Mouse (Mus musculus): ENCODE data around the gene Rspo4. TPM values are rescaled to one million over a fixed set of nuclear protein-coding genes. Genes with fewer than 3 reads are reported as not detected.

The Rspo4 gene
- polyA plus RNA-seq (2014; fragmentation: Illumina TruSeq; extraction: RNeasy Lipid Tissue Mini Kit (QIAGEN cat#74804); ENCODE audit: insufficient read depth, low read depth, low replicate concordance) = 0.46 TPM

GRCm38 (mm10) chr2:151842648-151843226 lies at the start of gene Rspo4:
TSS of gene Rspo4 (plus strand) at chr2:151842927.

GRCm38 (mm10) chr2:151910919-151911500 lies 68.3 kb downstream of the Rspo4 start, which contains the start of gene Angpt4:
TSS of gene Angpt4 (plus strand) at chr2:151911210.

Other genes starting within 250 kb of the Rspo4 start
- gene Snph, start 210.3 kb upstream of the Rspo4 start, polyA plus RNA-seq (2014; fragmentation: Illumina TruSeq; extraction: RNeasy Lipid Tissue Mini Kit (QIAGEN cat#74804); ENCODE audit: insufficient read depth, low read depth, low replicate concordance) = 0.23 TPM
- not detected for gene Rad21l, start 174.4 kb upstream of the Rspo4 start, polyA plus RNA-seq (2014; fragmentation: Illumina TruSeq; extraction: RNeasy Lipid Tissue Mini Kit (QIAGEN cat#74804); ENCODE audit: insufficient read depth, low read depth, low replicate concordance)
- not detected for gene Tmem74b, start 140.9 kb upstream of the Rspo4 start, polyA plus RNA-seq (2014; fragmentation: Illumina TruSeq; extraction: RNeasy Lipid Tissue Mini Kit (QIAGEN cat#74804); ENCODE audit: insufficient read depth, low read depth, low replicate concordance)
- 16.5 TPM for gene Psmf1, start 98.7 kb upstream of the Rspo4 start, polyA plus RNA-seq (2014; fragmentation: Illumina TruSeq; extraction: RNeasy Lipid Tissue Mini Kit (QIAGEN cat#74804); ENCODE audit: insufficient read depth, low read depth, low replicate concordance)
- 0.66 TPM for gene Angpt4, start 68.3 kb downstream of the Rspo4 start, polyA plus RNA-seq (2014; fragmentation: Illumina TruSeq; extraction: RNeasy Lipid Tissue Mini Kit (QIAGEN cat#74804); ENCODE audit: insufficient read depth, low read depth, low replicate concordance)
- gene Fam110a, start 137.3 kb downstream of the Rspo4 start, polyA plus RNA-seq (2014; fragmentation: Illumina TruSeq; extraction: RNeasy Lipid Tissue Mini Kit (QIAGEN cat#74804); ENCODE audit: insufficient read depth, low read depth, low replicate concordance) = 24.8 TPM
- 11.0 TPM for gene Slc52a3, start 153.6 kb downstream of the Rspo4 start, polyA plus RNA-seq (2014; fragmentation: Illumina TruSeq; extraction: RNeasy Lipid Tissue Mini Kit (QIAGEN cat#74804); ENCODE audit: insufficient read depth, low read depth, low replicate concordance)
- not detected for gene Scrt2, start 238.6 kb downstream of the Rspo4 start, polyA plus RNA-seq (2014; fragmentation: Illumina TruSeq; extraction: RNeasy Lipid Tissue Mini Kit (QIAGEN cat#74804); ENCODE audit: insufficient read depth, low read depth, low replicate concordance)